Comparison of ENCODE assay signal across 22 mouse cellular contexts in genomic region chr6:120175650-120176049, GRCm38 (mm10).
DNase-seq lines count a peak whose midpoint lies in the region; ATAC-seq and TF ChIP-seq lines count a peak whose summit lies in the region.
"Had no signal": no experiment of that assay in that cellular context is flagged by ENCODE, and none has a peak within 500 bp of the region (broad histone marks: within the 10 kb centered on the region; RNA-seq: fewer than 3 reads in every experiment).

No protein-coding gene starts in this region.

- no peak for TF ChIP-seq POLR2A in bone marrow, adult 2 months (IDR thresholded peaks at IDR 0.05; ENCODE audit: borderline replicate concordance, control insufficient read depth, low read depth, low read length)

- no peak overlapping the region for H3K4me3 ChIP-seq in heart, embryonic 10.5 days
- peak overlapping the region; percentile 25 for H3K4me3 ChIP-seq in bone marrow, adult 2 months (replicated peaks; ENCODE audit: control insufficient read depth, low read depth, low read length)
- no peak overlapping the region for H3K4me3 ChIP-seq in heart, embryonic 15.5 days
- H3K4me3 ChIP-seq in liver, embryonic 13.5 days (replicated peaks) = peak overlapping the region; percentile 55
- H3K4me3 ChIP-seq: embryonic facial prominence, embryonic 15.5 days; layer of hippocampus, adult 2 months had no signal

- ATAC-seq in heart, embryonic 15.5 days (replicated peaks; ENCODE audit: insufficient number of reproducible peaks, insufficient read depth, low FRiP score, low read depth) = no peak
- no peak for ATAC-seq in liver, embryonic 13.5 days (ENCODE audit: low read depth)
- ATAC-seq: hindbrain, postnatal 0 days had no signal

- no peak overlapping the region for H3K4me2 ChIP-seq in heart, embryonic 15.5 days
- peak overlapping the region; percentile 67 for H3K4me2 ChIP-seq in liver, embryonic 13.5 days
- H3K4me2 ChIP-seq: embryonic facial prominence, embryonic 15.5 days; midbrain, embryonic 11.5 days had no signal

- no peak for DNase-seq in heart, embryonic 10.5 days (ENCODE audit: low spot score)
- no peak for DNase-seq in heart, postnatal 36 days
- DNase-seq in liver, embryonic 13.5 days = no peak
- DNase-seq in adrenal gland, postnatal 36 days = no peak
- no peak for DNase-seq in layer of hippocampus, postnatal 10 days (ENCODE audit: low spot score in 2 of 2)
- DNase-seq in cerebellum, postnatal 4 days (ENCODE audit: low spot score in 2 of 2) = no peak
- DNase-seq: adrenal gland, adult 2 months; cerebellum, adult 8-10 months; gastrocnemius, postnatal 25 days; kidney, adult 9 months; kidney, postnatal 25 days; layer of hippocampus, postnatal 36 days; lung, adult 18-20 months; lung, postnatal 10 days; thymus, adult 18-20 months; thymus, postnatal 36 days had no signal

- TF ChIP-seq CTCF in bone marrow, adult 2 months (IDR thresholded peaks at IDR 0.05; ENCODE audit: control insufficient read depth, insufficient read depth, low read length) = no peak

- H3K9ac ChIP-seq in heart, embryonic 15.5 days = no peak overlapping the region
- H3K9ac ChIP-seq in liver, embryonic 13.5 days = peak overlapping the region; percentile 81
- H3K9ac ChIP-seq: embryonic facial prominence, embryonic 15.5 days had no signal

- peaks cover 48% of the 10 kb centered on the region for H3K4me1 ChIP-seq in heart, embryonic 10.5 days
- H3K4me1 ChIP-seq in bone marrow, adult 2 months (ENCODE audit: control insufficient read depth, insufficient read depth, low read length) = peaks cover 9% of the 10 kb centered on the region
- peaks cover 44% of the 10 kb centered on the region for H3K4me1 ChIP-seq in heart, embryonic 15.5 days (replicated peaks)
- H3K4me1 ChIP-seq in liver, embryonic 13.5 days (replicated peaks) = peaks cover 91% of the 10 kb centered on the region
- H3K4me1 ChIP-seq: embryonic facial prominence, embryonic 15.5 days had no signal

- H3K9me3 ChIP-seq in heart, embryonic 10.5 days = no peaks in the 10 kb centered on the region
- H3K9me3 ChIP-seq in heart, embryonic 15.5 days (replicated peaks) = no peaks in the 10 kb centered on the region
- no peaks in the 10 kb centered on the region for H3K9me3 ChIP-seq in liver, embryonic 13.5 days (replicated peaks)
- H3K9me3 ChIP-seq: embryonic facial prominence, embryonic 15.5 days had no signal

- peak overlapping the region; percentile 79 for H3K27ac ChIP-seq in heart, embryonic 10.5 days
- peak overlapping the region; percentile 41 for H3K27ac ChIP-seq in bone marrow, adult 2 months (ENCODE audit: control insufficient read depth, insufficient read depth, low read depth, low read length, poor library complexity)
- H3K27ac ChIP-seq in heart, embryonic 15.5 days = peak overlapping the region; percentile 78
- peak overlapping the region; percentile 100 for H3K27ac ChIP-seq in liver, embryonic 13.5 days
- H3K27ac ChIP-seq: embryonic facial prominence, embryonic 15.5 days; hindbrain, postnatal 0 days; layer of hippocampus, adult 2 months had no signal

- H3K36me3 ChIP-seq in heart, embryonic 10.5 days = no peaks in the 10 kb centered on the region
- no peaks in the 10 kb centered on the region for H3K36me3 ChIP-seq in heart, embryonic 15.5 days
- H3K36me3 ChIP-seq in liver, embryonic 13.5 days = no peaks in the 10 kb centered on the region
- H3K36me3 ChIP-seq: embryonic facial prominence, embryonic 15.5 days had no signal

- intact Hi-C loops in heart, postnatal 36 days (cut with DNase I) = no loop called here

- WGBS in heart, embryonic 10.5 days = 94% methylated on average over 4 of the region's 4 CpGs
- 89% methylated on average over 4 of the region's 4 CpGs for WGBS in bone marrow, adult 2 months
- WGBS in heart, embryonic 15.5 days = 89% methylated on average over 4 of the region's 4 CpGs
- WGBS in liver, embryonic 13.5 days (ENCODE audit: insufficient replicate concordance) = 84% methylated on average over 4 of the region's 4 CpGs

- H3K27me3 ChIP-seq in heart, embryonic 10.5 days (ENCODE audit: insufficient read depth, poor library complexity, severe bottlenecking) = no peaks in the 10 kb centered on the region
- H3K27me3 ChIP-seq in heart, embryonic 15.5 days = no peaks in the 10 kb centered on the region
- no peaks in the 10 kb centered on the region for H3K27me3 ChIP-seq in liver, embryonic 13.5 days
- H3K27me3 ChIP-seq: embryonic facial prominence, embryonic 15.5 days had no signal

Comparison
In these comparisons a context has a peak if more than half of its experiments do, and no peak if none do; other contexts are left out.
1. H3K27ac ChIP-seq: peak in every context shown above with its lines; median percentile 100 in liver, embryonic 13.5 days; 79 in heart, embryonic 10.5 days; 78 in heart, embryonic 15.5 days; 41 in bone marrow, adult 2 months.
2. H3K4me3 ChIP-seq: peak in bone marrow, adult 2 months (single experiment) and liver, embryonic 13.5 days (single experiment); none in heart, embryonic 10.5 days (single experiment) and heart, embryonic 15.5 days (single experiment).